Mouse (Mus musculus) kidney, postnatal 36 days (tissue): ENCODE measurements around the gene B830017H08Rik.

Experiments used
- DNase-seq, 2 experiments: peaks; one replicate each; pipeline ENCODE4 v3.0.0; 2021 to 2022; ENCODE audit warnings: mixed read lengths in 2 of 2

B830017H08Rik gene

GRCm38 (mm10) chr16:17832821-17833220, at the start of gene B830017H08Rik:
TSS of gene B830017H08Rik (plus strand) at chr16:17833121.
- no peak for DNase-seq

GRCm38 (mm10) chr16:17785337-17785736, 47.6 kb upstream of the B830017H08Rik start:
- no peak for DNase-seq

GRCm38 (mm10) chr16:17792728-17793127, 40.2 kb upstream of the B830017H08Rik start:
- DNase-seq: no peak

GRCm38 (mm10) chr16:17794047-17794446, 38.9 kb upstream of the B830017H08Rik start:
- DNase-seq: no peak

- no peak for DNase-seq
These were observed 37.3 kb upstream of the B830017H08Rik start for GRCm38 (mm10) chr16:17795643-17796042.

GRCm38 (mm10) chr16:17796519-17796918, 36.4 kb upstream of the B830017H08Rik start:
- no peak for DNase-seq

- peak; percentile 52 to 74 for DNase-seq
These were observed 35.7 kb upstream of the B830017H08Rik start, which contains the start of gene Scarf2 for GRCm38 (mm10) chr16:17796971-17797811. TSS of gene Scarf2 (plus strand) at chr16:17797282.

- peak in 1 of 2 experiments; percentile 38 for DNase-seq
These were observed 35.1 kb upstream of the B830017H08Rik start for GRCm38 (mm10) chr16:17797812-17798311.

- peak; percentile 68 to 73 for DNase-seq
These were observed 34.4 kb upstream of the B830017H08Rik start for GRCm38 (mm10) chr16:17798321-17799180.

- DNase-seq: no peak
These were observed 33.3 kb upstream of the B830017H08Rik start for GRCm38 (mm10) chr16:17799584-17799983.

GRCm38 (mm10) chr16:17801777-17802455, 31.0 kb upstream of the B830017H08Rik start:
- no peak for DNase-seq

GRCm38 (mm10) chr16:17802456-17802838, 30.5 kb upstream of the B830017H08Rik start:
- no peak for DNase-seq

GRCm38 (mm10) chr16:17802839-17803674, 29.9 kb upstream of the B830017H08Rik start:
- peak; percentile 40 to 66 for DNase-seq

GRCm38 (mm10) chr16:17803675-17804448, 29.1 kb upstream of the B830017H08Rik start:
- DNase-seq: no peak

- peak in 1 of 2 experiments; percentile 63 for DNase-seq
These were observed 28.4 kb upstream of the B830017H08Rik start for GRCm38 (mm10) chr16:17804449-17804912.

GRCm38 (mm10) chr16:17804982-17805381, 27.9 kb upstream of the B830017H08Rik start:
- DNase-seq: no peak

GRCm38 (mm10) chr16:17806581-17807191, 26.2 kb upstream of the B830017H08Rik start:
- DNase-seq: peak in 1 of 2 experiments; percentile 37

GRCm38 (mm10) chr16:17807192-17808009, 25.5 kb upstream of the B830017H08Rik start:
- peak; percentile 82 to 91 for DNase-seq

- no peak for DNase-seq
These were observed 23.8 kb upstream of the B830017H08Rik start for GRCm38 (mm10) chr16:17809125-17809524.
